Mouse (Mus musculus) spleen, adult 2 months (tissue): Measurements from ENCODE around the gene Tnf. TPM values are rescaled to one million over a fixed set of nuclear protein-coding genes. Genes with fewer than 3 reads are reported as not detected.

Source experiments
- DNase-seq, 2 experiments: peaks; one replicate each; pipeline versions ENCODE4 v3.0.0 to v3.0.0-alpha.2; 2012 to 2021; ENCODE audit warnings: low spot score in 2 of 2, low read depth in 1 of 2
- H3K27ac ChIP-seq: fragments of 200-500 bp; 2 replicates; pipeline ENCODE4 v1.5.1; 2012; ENCODE audit warnings: low read length, inconsistent platforms; ENCODE audit not compliant: insufficient read depth
- H3K27me3 ChIP-seq: fragments of 200-500 bp; 2 replicates; pipeline ENCODE4 v1.6.1; 2012; ENCODE audit warnings: mild to moderate bottlenecking, moderate library complexity, low read length, inconsistent platforms; ENCODE audit not compliant: control insufficient read depth, insufficient read depth
- H3K36me3 ChIP-seq: fragments of 200-500 bp; 2 replicates; pipeline ENCODE4 v1.6.1; 2012; ENCODE audit warnings: mild to moderate bottlenecking, low read length, inconsistent platforms; ENCODE audit not compliant: control insufficient read depth, insufficient read depth
- H3K4me1 ChIP-seq: fragments of 200-500 bp; 2 replicates; pipeline ENCODE4 v1.6.1; 2011; ENCODE audit warnings: inconsistent platforms; ENCODE audit not compliant: control insufficient read depth, insufficient read depth, insufficient read length
- H3K4me3 ChIP-seq: fragments of 200-500 bp; 2 replicates; pipeline ENCODE4 v1.5.1; 2011; ENCODE audit warnings: mild to moderate bottlenecking, inconsistent platforms; ENCODE audit not compliant: insufficient read depth, insufficient read length; ENCODE audit errors: extremely low read depth
- CTCF ChIP-seq: fragments of 200-500 bp; IDR thresholded peaks from 2 replicates; pipeline ENCODE4 v1.5.1; 2011; ENCODE audit warnings: mild to moderate bottlenecking, inconsistent platforms; ENCODE audit not compliant: insufficient read depth, insufficient read length, insufficient replicate concordance; ENCODE audit errors: extremely low read depth
- POLR2A ChIP-seq: fragments of 200-500 bp; IDR thresholded peaks from 2 replicates; pipeline ENCODE4 v1.6.1; 2011; ENCODE audit warnings: low read depth, low read length, inconsistent platforms
- WGBS: fragments of 180-500 bp; shearing (Covaris S2); methylation state at CpG from one replicate; pipeline ENCODE4 v1.1.7; 2018; 5-methylcytosine and 5-hydroxymethylcytosine counted together
- polyA plus RNA-seq: library from polyadenylated mRNA; depleted of rRNA; stranded (reverse); fragments of >200 nt; gene quantifications from 2 replicates; pipeline ENCODE4 v1.2.3, GENCODE M21; 2012

The Tnf gene
- polyA plus RNA-seq, 1 experiment = 7.5 TPM

DNA sequence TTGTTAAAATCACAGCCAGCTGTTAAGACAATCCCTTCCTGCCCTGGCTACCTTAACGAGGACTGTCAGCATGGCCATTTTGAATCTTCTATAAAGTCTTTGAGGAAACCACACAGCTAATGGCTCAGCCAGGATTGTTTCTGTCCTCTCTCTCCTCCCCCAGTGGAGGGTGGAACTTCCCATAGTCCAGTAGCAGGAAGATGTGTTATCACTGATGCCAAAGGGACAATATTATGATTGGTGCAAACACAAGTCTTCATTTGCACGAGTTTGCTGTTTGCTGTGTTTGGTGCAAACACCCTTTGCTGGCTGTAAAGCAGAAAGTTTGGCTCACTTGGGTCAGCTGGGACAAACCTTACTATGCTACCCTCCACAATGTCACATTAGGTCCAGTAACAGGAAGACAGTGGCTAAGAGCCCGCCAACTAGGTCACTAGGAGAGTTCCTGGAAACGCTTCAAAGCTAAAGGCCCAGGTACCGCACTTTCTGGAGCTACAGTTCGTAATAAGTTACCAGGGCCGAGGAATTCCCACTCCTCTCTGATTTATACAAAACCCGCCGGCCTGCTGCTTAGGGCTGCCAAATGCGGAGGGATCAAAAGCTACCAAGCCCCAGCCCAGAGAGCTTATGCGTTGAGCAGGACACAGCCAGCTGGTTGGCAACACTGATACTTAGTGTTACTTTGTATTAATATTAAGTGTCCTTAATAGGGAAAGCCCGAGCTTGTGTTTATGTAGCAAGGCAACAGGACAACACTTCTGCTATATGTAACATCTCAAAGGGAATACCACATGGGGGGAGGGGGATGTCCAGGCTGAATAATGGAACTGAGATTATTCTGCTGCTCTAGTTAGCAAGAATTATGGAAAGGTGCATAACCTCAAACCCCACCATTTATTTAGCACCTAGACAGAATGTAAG lies 38.8 kb upstream of the Tnf start:
- Histone ChIP-seq H3K4me1 (peaks cover 8% of the 10 kb centered on the region; the same call in 1 of the 2 replicates), H3K36me3 (peaks cover 19% of the 10 kb centered on the region), H3K4me3 (peak overlapping the region; percentile 87), H3K27me3 (no peaks in the 10 kb centered on the region), H3K27ac (peak overlapping the region; percentile 100; the same call in 1 of the 2 replicates)
- WGBS = 55% methylated on average over 12 of the region's 12 CpGs
- DNase-seq = no peak
- TF ChIP-seq CTCF (no peak), POLR2A (no peak)

DNA sequence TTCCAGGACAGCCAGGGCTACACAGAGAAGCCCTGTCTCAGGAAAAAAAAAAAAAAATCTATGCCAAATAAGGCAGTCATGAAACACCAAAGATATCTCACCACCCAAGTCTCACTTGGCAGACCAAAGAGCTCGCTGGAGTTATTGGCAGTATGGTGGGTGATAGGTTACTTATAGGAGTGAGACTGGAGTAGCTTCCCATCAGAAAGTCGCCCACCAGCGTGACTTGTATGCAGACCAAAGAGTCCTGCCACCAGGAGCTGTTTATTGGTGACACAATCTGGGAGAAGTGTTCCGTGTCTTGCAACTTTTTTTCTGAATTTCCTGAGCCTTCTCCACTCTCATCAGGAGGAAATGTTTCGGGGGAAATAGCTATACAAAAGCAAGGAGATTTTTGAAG lies 37.9 kb upstream of the Tnf start:
- no peak for DNase-seq
- H3K27me3 ChIP-seq = no peaks in the 10 kb centered on the region
- H3K4me3 ChIP-seq = no peak overlapping the region
- no peak for TF ChIP-seq POLR2A
- TF ChIP-seq CTCF = no peak
- H3K36me3 ChIP-seq = peaks cover 11% of the 10 kb centered on the region
- WGBS = 87% methylated on average over 5 of the region's 5 CpGs
- no peak overlapping the region for H3K27ac ChIP-seq
- peaks cover 11% of the 10 kb centered on the region for H3K4me1 ChIP-seq

DNA sequence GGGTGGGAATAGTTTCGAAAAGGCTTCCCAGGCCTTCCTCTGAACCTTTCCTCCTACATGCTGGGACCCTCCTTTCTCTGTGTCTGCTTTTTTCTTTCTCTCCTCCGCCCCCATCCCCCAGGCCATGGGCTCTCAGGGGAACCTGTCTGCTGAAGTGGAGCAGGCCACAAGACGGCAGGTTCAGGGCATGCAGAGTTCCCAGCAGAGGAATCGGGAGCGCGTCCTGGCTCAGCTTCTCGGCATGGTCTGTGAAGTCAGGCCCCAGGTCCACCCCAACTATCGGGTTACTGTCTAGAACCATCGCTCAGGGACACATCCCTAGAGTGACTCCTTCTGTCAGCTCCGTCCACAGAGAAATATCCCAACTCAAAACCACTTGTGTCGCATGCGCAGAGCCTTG lies 35.7 kb upstream of the Tnf start:
- DNase-seq = no peak
- WGBS = 95% methylated on average over 12 of the region's 12 CpGs
- H3K27ac ChIP-seq = no peak overlapping the region
- no peaks in the 10 kb centered on the region for H3K36me3 ChIP-seq
- no peaks in the 10 kb centered on the region for H3K27me3 ChIP-seq
- TF ChIP-seq POLR2A (no peak), CTCF (no peak)
- H3K4me1 ChIP-seq = peaks cover 10% of the 10 kb centered on the region
- no peak overlapping the region for H3K4me3 ChIP-seq

DNA sequence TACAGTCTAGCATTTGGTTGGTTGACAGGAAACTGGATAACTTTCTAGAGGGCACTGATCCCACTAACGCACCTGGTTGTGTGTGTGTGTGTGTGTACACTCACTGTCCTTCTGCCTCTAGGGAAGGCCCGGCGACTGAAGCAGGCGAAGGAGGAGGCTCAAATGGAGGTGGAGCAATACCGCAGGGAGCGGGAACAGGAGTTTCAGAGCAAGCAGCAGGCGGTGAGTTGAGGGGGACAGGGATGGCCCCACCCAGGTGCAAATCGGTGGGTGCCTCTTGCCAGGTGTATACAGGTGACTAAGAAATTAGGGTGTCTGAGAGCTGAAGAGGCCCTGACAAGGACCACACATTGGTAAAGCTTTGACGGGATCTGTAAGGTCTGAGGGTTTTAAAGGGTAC lies 35.2 kb upstream of the Tnf start:
- no peak for DNase-seq
- Histone ChIP-seq H3K4me1 (peaks cover 10% of the 10 kb centered on the region), H3K27me3 (no peaks in the 10 kb centered on the region), H3K27ac (no peak overlapping the region), H3K4me3 (no peak overlapping the region), H3K36me3 (no peaks in the 10 kb centered on the region)
- 90% methylated on average over 9 of the region's 9 CpGs for WGBS
- no peak for TF ChIP-seq CTCF
- no peak for TF ChIP-seq POLR2A

DNA sequence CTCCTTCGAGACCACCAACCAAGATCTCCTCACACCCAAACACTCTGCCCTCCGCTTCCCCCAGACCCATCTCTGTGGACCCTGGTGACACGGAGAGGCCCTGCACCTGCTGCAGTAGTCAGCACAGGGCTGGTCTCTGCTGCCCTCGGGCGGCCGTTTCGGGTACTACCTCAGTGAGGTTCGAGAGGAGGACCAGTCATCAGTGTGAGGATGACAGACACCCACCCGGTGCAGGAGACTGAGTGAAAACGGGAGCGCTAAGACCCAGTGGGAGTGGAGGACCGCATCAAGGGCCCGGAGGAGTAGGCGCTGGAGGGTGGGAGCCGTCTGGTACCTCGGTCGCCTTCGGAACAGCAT lies 34.6 kb upstream of the Tnf start:
- WGBS = 3% methylated on average over 18 of the region's 18 CpGs
- DNase-seq = peak; percentile 85 to 98
- no peaks in the 10 kb centered on the region for H3K36me3 ChIP-seq
- H3K27ac ChIP-seq = peak overlapping the region; percentile 97
- H3K4me3 ChIP-seq = peak overlapping the region; percentile 60
- no peaks in the 10 kb centered on the region for H3K27me3 ChIP-seq
- TF ChIP-seq POLR2A (no peak), CTCF (peak; percentile 99)
- H3K4me1 ChIP-seq = peaks cover 14% of the 10 kb centered on the region

DNA sequence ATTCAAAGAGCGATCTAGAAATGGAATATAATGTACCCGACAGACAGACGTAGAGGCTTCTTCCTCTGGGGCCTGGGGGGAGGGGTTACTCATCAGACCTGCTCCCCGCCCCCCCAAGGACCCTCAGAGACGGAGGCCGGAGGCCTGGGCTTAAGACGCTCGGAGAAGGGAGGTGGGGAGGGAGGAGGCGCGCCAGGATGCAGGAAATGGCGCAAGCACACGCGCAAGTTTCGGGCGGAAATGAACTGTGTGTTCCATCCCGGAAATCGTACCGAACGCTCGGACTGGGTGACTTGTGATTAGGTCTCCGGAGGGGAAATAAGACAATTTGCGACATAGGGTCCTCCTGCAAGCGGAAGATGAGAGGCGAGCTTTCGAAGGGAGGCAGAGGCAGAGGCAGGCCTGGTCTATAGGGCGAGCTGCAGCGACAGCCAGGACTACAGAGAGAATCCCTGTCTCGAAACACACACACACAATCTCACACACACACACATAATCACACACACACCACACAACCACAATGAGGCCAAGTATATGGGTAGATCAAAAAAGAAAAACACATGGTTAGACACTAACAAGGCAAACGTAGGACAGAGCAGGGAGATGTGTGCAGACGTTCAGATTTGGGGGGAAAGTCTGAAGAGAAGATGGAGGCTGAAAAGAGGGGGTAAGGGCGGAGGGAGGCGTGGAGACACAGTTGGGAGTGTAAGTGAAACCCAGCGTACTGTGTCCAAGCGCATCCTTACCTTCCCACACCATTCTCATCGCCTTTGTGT lies 34.0 kb upstream of the Tnf start, which contains the start of gene Nfkbil1:
Gene Nfkbil1, minus strand, starts transcription at position 179 of the 776 bp plus-strand sequence.
- H3K27ac ChIP-seq = peak within 1 kb of the TSS; percentile 97
- peaks cover 17% of the 10 kb centered on the region for H3K4me1 ChIP-seq
- H3K36me3 ChIP-seq = 0 out of 2 replicates have a peak, but pooled peaks cover 2% of the 10 kb centered on the region
- H3K4me3 ChIP-seq = peak within 1 kb of the TSS; percentile 60
- TF ChIP-seq CTCF (no peak), POLR2A (no peak; the same call in none of the 2 replicates)
- DNase-seq = peak; percentile 88 to 91
- under 1% methylated on average over 35 of the region's 35 CpGs for WGBS
- no peaks in the 10 kb centered on the region for H3K27me3 ChIP-seq
